Mouse (Mus musculus) erythroblast, embryonic 14.5 days (primary cell): ENCODE data around the gene Fam227a.

Experiments used
- GATA1 ChIP-seq: IDR thresholded peaks from 2 replicates; pipeline ENCODE4 v1.6.1; 2012; ENCODE audit warnings: low read length, inconsistent platforms, mixed read lengths
- TAL1 ChIP-seq: IDR thresholded peaks from 3 replicates; pipeline ENCODE4 v1.6.1; 2012; ENCODE audit warnings: low read length, inconsistent platforms, mixed read lengths

- no peak for TF ChIP-seq TAL1
- no peak for TF ChIP-seq GATA1
Observed at GRCm38 (mm10) chr15:79562417-79562816, 96.3 kb downstream of the Fam227a start.
